Mouse (Mus musculus) MEL (cell line): ENCODE data around the gene Trim47. TPM values are rescaled to one million over a fixed set of nuclear protein-coding genes. Genes with fewer than 3 reads are reported as not detected.

Experiments
- DNase-seq: peaks from one replicate; pipeline ENCODE4 v3.0.0; 2011; ENCODE audit warnings: low read depth, low spot score
- H3K27ac ChIP-seq: 2 replicates; pipeline ENCODE4 v1.5.1; 2012; ENCODE audit warnings: low read depth, mild to moderate bottlenecking, control low read depth, low read length, moderate library complexity; ENCODE audit not compliant: control insufficient read depth
- H3K27me3 ChIP-seq, 2 experiments: fragments of 150-350 bp in 1 of 2; sonication (generic) in 1 of 2; 2 replicates each; pipeline ENCODE4 v1.6.1; 2012; ENCODE audit warnings: low read length in 2 of 2, mild to moderate bottlenecking in 2 of 2, improper control_type of control experiment in 1 of 2, moderate library complexity in 1 of 2; ENCODE audit not compliant: insufficient read depth in 2 of 2, control insufficient read depth in 1 of 2
- H3K36me3 ChIP-seq, 2 experiments: 2 replicates each; pipeline ENCODE4 v1.6.1; 2012 to 2014; ENCODE audit warnings: low read length in 2 of 2, improper control_type of control experiment in 1 of 2, inconsistent platforms in 1 of 2, mild to moderate bottlenecking in 1 of 2; ENCODE audit not compliant: insufficient read depth in 2 of 2, control insufficient read depth in 1 of 2
- H3K4me1 ChIP-seq, 2 experiments: fragments of 150-350 bp in 1 of 2; sonication (generic) in 1 of 2; 2 replicates each; pipeline ENCODE4 v1.6.1; 2012; ENCODE audit warnings: low read length in 2 of 2, improper control_type of control experiment in 1 of 2, mild to moderate bottlenecking in 1 of 2; ENCODE audit not compliant: insufficient read depth in 2 of 2, control insufficient read depth in 1 of 2
- H3K4me3 ChIP-seq, 2 experiments: fragments of 150-350 bp in 1 of 2; sonication (generic) in 1 of 2; 2 replicates each; pipeline ENCODE4 v1.5.1; 2012; ENCODE audit warnings: low read depth in 2 of 2, low read length in 2 of 2, mild to moderate bottlenecking in 2 of 2, moderate library complexity in 2 of 2, control low read depth in 1 of 2, improper control_type of control experiment in 1 of 2; ENCODE audit not compliant: control insufficient read depth in 1 of 2, insufficient read depth in 1 of 2
- H3K79me2 ChIP-seq: 2 replicates; pipeline ENCODE4 v1.6.1; 2012; ENCODE audit warnings: mild to moderate bottlenecking, low read length, moderate library complexity; ENCODE audit not compliant: control insufficient read depth, poor library complexity, insufficient read depth
- H3K9ac ChIP-seq: 2 replicates; pipeline ENCODE4 v1.6.1; 2012; ENCODE audit warnings: low read depth, mild to moderate bottlenecking, control low read depth, low read length, moderate library complexity; ENCODE audit not compliant: control insufficient read depth, poor library complexity, severe bottlenecking
- H3K9me3 ChIP-seq: fragments of 150-350 bp; sonication (generic); replicated peaks from 2 replicates; pipeline ENCODE4 v1.6.1; 2012; ENCODE audit warnings: mild to moderate bottlenecking, low read length, improper control_type of control experiment, moderate library complexity; ENCODE audit not compliant: insufficient read depth
- BHLHE40 ChIP-seq: IDR thresholded peaks from 2 replicates; pipeline ENCODE4 v1.6.1; 2012; ENCODE audit warnings: low read depth, mild to moderate bottlenecking, inconsistent platforms, low read length, improper control_type of control experiment, borderline replicate concordance
- CHD1 ChIP-seq: IDR thresholded peaks from 2 replicates; pipeline ENCODE4 v1.6.1; 2012; ENCODE audit warnings: low read depth, mild to moderate bottlenecking, inconsistent platforms, low read length, improper control_type of control experiment
- CHD2 ChIP-seq: IDR thresholded peaks from 2 replicates; pipeline ENCODE4 v1.6.1; 2011; ENCODE audit warnings: low read length, improper control_type of control experiment
- CTCF ChIP-seq, 3 experiments: IDR thresholded peaks in 2 of 3; conservative IDR thresholded peaks in 1 of 3; 2 replicates each; pipeline ENCODE4 v1.5.1; 2011 to 2012; ENCODE audit warnings: low read length in 3 of 3, low read depth in 2 of 3, mild to moderate bottlenecking in 2 of 3, improper control_type of control experiment in 1 of 3, inconsistent platforms in 1 of 3, mixed read lengths in 1 of 3, moderate library complexity in 1 of 3; ENCODE audit not compliant: control insufficient read depth in 1 of 3, insufficient read depth in 1 of 3, poor library complexity in 1 of 3, severe bottlenecking in 1 of 3
- ELF1 ChIP-seq: IDR thresholded peaks from 2 replicates; pipeline ENCODE4 v1.6.1; 2014; ENCODE audit warnings: low read depth, mild to moderate bottlenecking, inconsistent platforms, low read length, improper control_type of control experiment, moderate library complexity
- EP300 ChIP-seq, 2 experiments: IDR thresholded peaks; 2 replicates each; pipeline ENCODE4 v1.6.1; 2011; ENCODE audit warnings: improper control_type of control experiment in 2 of 2, low read length in 2 of 2, low read depth in 1 of 2, mild to moderate bottlenecking in 1 of 2
- GABPA ChIP-seq: IDR thresholded peaks from 2 replicates; pipeline ENCODE4 v1.6.1; 2012; ENCODE audit warnings: low read depth, mild to moderate bottlenecking, inconsistent platforms, low read length, improper control_type of control experiment, moderate library complexity
- HCFC1 ChIP-seq: IDR thresholded peaks from 2 replicates; pipeline ENCODE4 v1.6.1; 2012; ENCODE audit warnings: low read depth, mild to moderate bottlenecking, inconsistent platforms, low read length, improper control_type of control experiment, moderate library complexity
- MAX ChIP-seq: IDR thresholded peaks from 2 replicates; pipeline ENCODE4 v1.6.1; 2011; ENCODE audit warnings: low read length, improper control_type of control experiment
- MAZ ChIP-seq: IDR thresholded peaks from 2 replicates; pipeline ENCODE4 v1.6.1; 2012; ENCODE audit warnings: low read depth, mild to moderate bottlenecking, inconsistent platforms, low read length, improper control_type of control experiment
- MXI1 ChIP-seq: IDR thresholded peaks from 2 replicates; pipeline ENCODE4 v1.6.1; 2011; ENCODE audit warnings: mild to moderate bottlenecking, low read depth, low read length, improper control_type of control experiment
- NELFE ChIP-seq: IDR thresholded peaks from 2 replicates; pipeline ENCODE4 v1.6.1; 2011; ENCODE audit warnings: low read depth, low read length, improper control_type of control experiment
- NRF1 ChIP-seq: IDR thresholded peaks from 2 replicates; pipeline ENCODE4 v1.6.1; 2014; ENCODE audit warnings: low read depth, mild to moderate bottlenecking, inconsistent platforms, low read length, improper control_type of control experiment, moderate library complexity; ENCODE audit not compliant: poor library complexity, insufficient read depth, severe bottlenecking
- POLR2AphosphoS2 ChIP-seq: IDR thresholded peaks from 2 replicates; pipeline ENCODE4 v1.6.1; 2011; ENCODE audit warnings: low read length, improper control_type of control experiment
- RAD21 ChIP-seq: IDR thresholded peaks from 2 replicates; pipeline ENCODE4 v1.6.1; 2011; ENCODE audit warnings: mild to moderate bottlenecking, low read depth, low read length, improper control_type of control experiment
- TBP ChIP-seq: IDR thresholded peaks from 2 replicates; pipeline ENCODE4 v1.8.0; 2011; ENCODE audit warnings: low read depth, low read length, improper control_type of control experiment
- UBTF ChIP-seq: IDR thresholded peaks from 2 replicates; pipeline ENCODE4 v1.6.1; 2012; ENCODE audit warnings: low read depth, mild to moderate bottlenecking, inconsistent platforms, low read length, improper control_type of control experiment, moderate library complexity, borderline replicate concordance; ENCODE audit not compliant: insufficient read depth
- USF2 ChIP-seq, 2 experiments: IDR thresholded peaks; 2 replicates each; pipeline ENCODE4 v1.6.1; 2011 to 2012; ENCODE audit warnings: improper control_type of control experiment in 2 of 2, low read length in 2 of 2, borderline replicate concordance in 1 of 2, inconsistent platforms in 1 of 2, low read depth in 1 of 2, mild to moderate bottlenecking in 1 of 2; ENCODE audit not compliant: insufficient read depth in 1 of 2
- ZC3H11A ChIP-seq: IDR thresholded peaks from 2 replicates; pipeline ENCODE4 v1.6.1; 2012; ENCODE audit warnings: low read depth, mild to moderate bottlenecking, inconsistent platforms, low read length, improper control_type of control experiment
- ZMIZ1 ChIP-seq: IDR thresholded peaks from 2 replicates; pipeline ENCODE4 v1.6.1; 2012; ENCODE audit warnings: low read depth, mild to moderate bottlenecking, inconsistent platforms, low read length, improper control_type of control experiment, moderate library complexity
- polyA plus RNA-seq, 2 experiments: library from polyadenylated mRNA; stranded (reverse) in 1 of 2; unstranded in 1 of 2; fragments of >175 nt in 1 of 2; fragments of >200 nt in 1 of 2; gene quantifications; 2 replicates each; pipeline versions ENCODE4 v1.2.1 to v1.2.4; 2012; ENCODE audit warnings: low replicate concordance in 2 of 2, low read depth in 1 of 2; ENCODE audit not compliant: insufficient read length in 2 of 2, insufficient read depth in 1 of 2, missing spikeins in 1 of 2
- total RNA-seq: library from RNA; depleted of rRNA; stranded (reverse); fragments of 300-350 nt; gene quantifications from 2 replicates; pipeline ENCODE4 v1.2.3, GENCODE M21; 2012

Trim47 gene
- total and polyA plus RNA-seq, 3 experiments: 5.6 to 6.7 TPM; not detected in 1

GRCm38 (mm10) chr11:116076836-116077235 lies 50.2 kb downstream of the Trim47 start (continued):
- TF ChIP-seq RAD21 (no peak), CTCF (IDR thresholded peaks at IDR 0.05 in 2 of 3, conservative IDR thresholded peaks at IDR 0.05 in 1 of 3; ENCODE audit: control insufficient read depth in 1 of 3, insufficient read depth in 1 of 3, low read depth in 2 of 3, low read length in 3 of 3, poor library complexity in 1 of 3, severe bottlenecking in 1 of 3) (no peak), ZMIZ1 (peak; percentile 84)
- TF ChIP-seq, all 39 proteins: peak for 24

GRCm38 (mm10) chr11:116076266-116076540 lies 50.8 kb downstream of the Trim47 start:
- no peak for TF ChIP-seq ELF1
- no peak for TF ChIP-seq ZC3H11A
- 0 out of 2 replicates have a peak, but pooled peaks have one; percentile 18 for TF ChIP-seq HCFC1
- no peak for TF ChIP-seq NELFE
- no peak for TF ChIP-seq RAD21
- no peak for TF ChIP-seq MAZ
- TF ChIP-seq BHLHE40: no peak
- TF ChIP-seq ZMIZ1: no peak; the same call in 1 of the 2 replicates
- peak; percentile 1; the same call in 1 of the 2 replicates for TF ChIP-seq MXI1
- TF ChIP-seq USF2 (IDR thresholded peaks at IDR 0.05; ENCODE audit: borderline replicate concordance in 1 of 2, insufficient read depth in 1 of 2, low read depth in 1 of 2, low read length in 2 of 2): no peak
- peak; percentile 31; the same call in 1 of the 2 replicates for TF ChIP-seq CHD2
- TF ChIP-seq GABPA: no peak
- no peak for TF ChIP-seq UBTF
- peak in 1 of 3 experiments; percentile 30; a peak in 2 of 6 replicates for TF ChIP-seq CTCF (IDR thresholded peaks at IDR 0.05 in 2 of 3, conservative IDR thresholded peaks at IDR 0.05 in 1 of 3; ENCODE audit: control insufficient read depth in 1 of 3, insufficient read depth in 1 of 3, low read depth in 2 of 3, low read length in 3 of 3, poor library complexity in 1 of 3, severe bottlenecking in 1 of 3)
- no peak for TF ChIP-seq NRF1
- TF ChIP-seq MAX: 0 out of 2 replicates have a peak, but pooled peaks have one; percentile 12
- TF ChIP-seq POLR2AphosphoS2: no peak
- TF ChIP-seq CHD1: peak; percentile 61
- TF ChIP-seq EP300 (IDR thresholded peaks at IDR 0.05; ENCODE audit: low read depth in 1 of 2, low read length in 2 of 2): no peak
- 0 out of 2 replicates have a peak, but pooled peaks have one; percentile 14 for TF ChIP-seq TBP
- peak; percentile 67 for DNase-seq
- H3K4me1 ChIP-seq: peaks cover 11 to 21% of the 10 kb centered on the region in 2 experiments
- peak overlapping the region; percentile 59 to 78 for H3K4me3 ChIP-seq
- peaks cover 0 to 24% of the 10 kb centered on the region in 2 experiments; a peak in 2 of 4 replicates for H3K36me3 ChIP-seq
- no peaks in the 10 kb centered on the region for H3K27me3 ChIP-seq
- peaks cover 21% of the 10 kb centered on the region for H3K79me2 ChIP-seq
- peak overlapping the region; percentile 94 for H3K9ac ChIP-seq
- H3K27ac ChIP-seq: peak overlapping the region; percentile 97
- H3K9me3 ChIP-seq: no peaks in the 10 kb centered on the region
